ENCODE assay signal across 8 mouse cellular contexts in genomic region chr9:21846755-21847341, GRCm38 (mm10). TPM values are rescaled to one million over a fixed set of nuclear protein-coding genes. Genes with fewer than 3 reads are reported as not detected.
A peak's percentile ranks its signal among the peaks of the same experiment; 100 is the strongest.
DNase-seq lines count a peak whose midpoint lies in the region; ATAC-seq lines count a peak whose summit lies in the region.

No protein-coding gene starts in this region.

- ATAC-seq in forebrain, embryonic 13.5 days, result no peak
- ATAC-seq in limb, embryonic 12.5 days (ENCODE audit: insufficient number of reproducible peaks, insufficient read depth, low FRiP score, low TSS enrichment, low read depth), result peak; percentile 53
- ATAC-seq in midbrain, embryonic 16.5 days, result no peak

- H3K9me3 ChIP-seq in forebrain, embryonic 13.5 days (replicated peaks), result no peaks in the 10 kb centered on the region
- no peaks in the 10 kb centered on the region for H3K9me3 ChIP-seq in limb, embryonic 12.5 days
- H3K9me3 ChIP-seq in midbrain, embryonic 16.5 days (replicated peaks; ENCODE audit: control insufficient read depth, low read length, poor library complexity, severe bottlenecking), result no peaks in the 10 kb centered on the region

- H3K27ac ChIP-seq in forebrain, embryonic 13.5 days, result no peak overlapping the region
- peak overlapping the region; percentile 94 for H3K27ac ChIP-seq in limb, embryonic 12.5 days
- H3K27ac ChIP-seq in midbrain, embryonic 16.5 days (ENCODE audit: low read length), result peak overlapping the region; percentile 52; the same call in 1 of the 2 replicates

- H3K4me2 ChIP-seq in forebrain, embryonic 13.5 days, result no peak overlapping the region
- peak overlapping the region; percentile 62 for H3K4me2 ChIP-seq in limb, embryonic 12.5 days
- no peak overlapping the region for H3K4me2 ChIP-seq in midbrain, embryonic 16.5 days (ENCODE audit: low read length)

- H3K9ac ChIP-seq in forebrain, embryonic 13.5 days, result 0 out of 2 replicates have a peak overlapping the region, but pooled peaks have one; percentile 27
- H3K9ac ChIP-seq in limb, embryonic 12.5 days (replicated peaks), result peak overlapping the region; percentile 54
- H3K9ac ChIP-seq in midbrain, embryonic 16.5 days (ENCODE audit: low read depth, low read length), result 0 out of 2 replicates have a peak overlapping the region, but pooled peaks have one; percentile 16

- intact Hi-C loops in left cerebral cortex, postnatal 36 days (cut with DNase I), result no loop called here

- H3K4me1 ChIP-seq in forebrain, embryonic 13.5 days, result 0 out of 2 replicates have a peak, but pooled peaks cover 13% of the 10 kb centered on the region
- peaks cover 66% of the 10 kb centered on the region for H3K4me1 ChIP-seq in limb, embryonic 12.5 days (replicated peaks)
- H3K4me1 ChIP-seq in midbrain, embryonic 16.5 days (ENCODE audit: control insufficient read depth, insufficient read depth, low read length), result no peaks in the 10 kb centered on the region

- no peaks in the 10 kb centered on the region for H3K27me3 ChIP-seq in forebrain, embryonic 13.5 days
- no peaks in the 10 kb centered on the region for H3K27me3 ChIP-seq in limb, embryonic 12.5 days
- no peaks in the 10 kb centered on the region for H3K27me3 ChIP-seq in midbrain, embryonic 16.5 days (ENCODE audit: control insufficient read depth, insufficient read depth, low read depth, low read length)

- WGBS in forebrain, embryonic 13.5 days, result 26% methylated on average over 10 of the region's 11 CpGs
- under 1% methylated on average over 11 of the region's 11 CpGs for WGBS in limb, embryonic 12.5 days
- 19% methylated on average over 11 of the region's 11 CpGs for WGBS in midbrain, embryonic 16.5 days

- 0 out of 2 replicates have a peak, but pooled peaks cover 3% of the 10 kb centered on the region for H3K36me3 ChIP-seq in forebrain, embryonic 13.5 days (ENCODE audit: poor library complexity, severe bottlenecking)
- H3K36me3 ChIP-seq in limb, embryonic 12.5 days, result peaks cover 43% of the 10 kb centered on the region
- no peaks in the 10 kb centered on the region for H3K36me3 ChIP-seq in midbrain, embryonic 16.5 days (ENCODE audit: control insufficient read depth, insufficient read depth, low read length)

- no peak overlapping the region for H3K4me3 ChIP-seq in forebrain, embryonic 13.5 days
- peak overlapping the region; percentile 29 for H3K4me3 ChIP-seq in limb, embryonic 12.5 days (replicated peaks)
- H3K4me3 ChIP-seq in midbrain, embryonic 16.5 days (ENCODE audit: low read depth, low read length), result no peak overlapping the region

- peak; percentile 55 to 74 for DNase-seq in adrenal gland, postnatal 36 days
- peak; percentile 84 for DNase-seq in heart, postnatal 4 days
- DNase-seq in left cerebral cortex, postnatal 36 days (ENCODE audit: low spot score in 2 of 2), result no peak
- no peak for DNase-seq in layer of hippocampus, adult 9-11 months
- DNase-seq in cerebellum, postnatal 36 days, result no peak

RNA-seq across cellular contexts. Expression of gene Dock6, which starts 5.6 kb away (rescaled TPM):
- 10 to 100 TPM; 31.2 to 40.7 TPM for total RNA-seq in adrenal gland, postnatal 36 days (2021)
- 12.5 and 13.9 TPM in 2 replicates for polyA plus RNA-seq in forebrain, embryonic 13.5 days (2015; fragmentation: Nextera tagmentation; extraction: Ambion mirVana)
- total RNA-seq in heart, postnatal 4 days (2021), result 10 to 100 TPM; 61.4 to 70.0 TPM
- 38.3 and 38.9 TPM in 2 replicates for polyA plus RNA-seq in limb, embryonic 12.5 days (2016; fragmentation: Nextera tagmentation; extraction: Ambion mirVana)
- polyA plus RNA-seq in midbrain, embryonic 16.5 days (2015; fragmentation: Nextera tagmentation; extraction: Ambion mirVana), result 12.9 and 13.4 TPM in 2 replicates
- 10 to 100 TPM; 11.4 to 18.8 TPM for total RNA-seq in left cerebral cortex, postnatal 36 days (2021)

RNA-seq across cellular contexts. Expression of gene Angptl8, which starts 11.5 kb away (rescaled TPM):
- total RNA-seq in adrenal gland, postnatal 36 days (2021), result 1 to 10 TPM; 7.5 to 8.7 TPM
- 0.21 TPM in 1 of 2 replicates, not detected in the other for polyA plus RNA-seq in forebrain, embryonic 13.5 days (2015; fragmentation: Nextera tagmentation; extraction: Ambion mirVana)
- not detected for total RNA-seq in heart, postnatal 4 days (2021)
- polyA plus RNA-seq in limb, embryonic 12.5 days (2016; fragmentation: Nextera tagmentation; extraction: Ambion mirVana), result 0.99 and 1.1 TPM in 2 replicates
- 0.87 TPM in 1 of 2 replicates, not detected in the other for polyA plus RNA-seq in midbrain, embryonic 16.5 days (2015; fragmentation: Nextera tagmentation; extraction: Ambion mirVana)
- total RNA-seq in left cerebral cortex, postnatal 36 days (2021), result not detected

RNA-seq across cellular contexts. Expression of gene Kank2, which starts 48.3 kb away (rescaled TPM):
- 10 to 100 TPM; 31.2 to 38.3 TPM for total RNA-seq in adrenal gland, postnatal 36 days (2021)
- polyA plus RNA-seq in forebrain, embryonic 13.5 days (2015; fragmentation: Nextera tagmentation; extraction: Ambion mirVana), result 2.6 and 3.1 TPM in 2 replicates
- total RNA-seq in heart, postnatal 4 days (2021), result 10 to 100 TPM; 50.7 to 53.7 TPM
- 19.9 and 22.3 TPM in 2 replicates for polyA plus RNA-seq in limb, embryonic 12.5 days (2016; fragmentation: Nextera tagmentation; extraction: Ambion mirVana)
- polyA plus RNA-seq in midbrain, embryonic 16.5 days (2015; fragmentation: Nextera tagmentation; extraction: Ambion mirVana), result 3.1 and 3.5 TPM in 2 replicates
- 1 to 10 TPM; 6.5 to 8.4 TPM for total RNA-seq in left cerebral cortex, postnatal 36 days (2021)

Comparison
In these comparisons a context has a peak if more than half of its experiments do, and no peak if none do; other contexts are left out.
1. DNase-seq: peak in adrenal gland, postnatal 36 days (2 of 2) and heart, postnatal 4 days (single experiment); none in left cerebral cortex, postnatal 36 days (0 of 2), layer of hippocampus, adult 9-11 months (single experiment) and cerebellum, postnatal 36 days (0 of 2).
2. RNA of gene Angptl8, which starts 11.5 kb away (total RNA-seq): 7.5 to 8.7 TPM in adrenal gland, postnatal 36 days; not detected in heart, postnatal 4 days and not detected in left cerebral cortex, postnatal 36 days; every median in the first group is over 4 times any median in the second.
3. Peak in every context shown above with its lines, with median percentiles within 50 percentile points of each other: H3K9ac ChIP-seq.